Mouse (Mus musculus): ENCODE measurements around the gene Nyap1. TPM values are rescaled to one million over a fixed set of nuclear protein-coding genes. Genes with fewer than 3 reads are reported as not detected.

The Nyap1 gene
- polyA plus RNA-seq (2014; fragmentation: Nextera tagmentation; extraction: Ambion mirVana), result 0.47 and 1.0 TPM in 2 replicates

DNA sequence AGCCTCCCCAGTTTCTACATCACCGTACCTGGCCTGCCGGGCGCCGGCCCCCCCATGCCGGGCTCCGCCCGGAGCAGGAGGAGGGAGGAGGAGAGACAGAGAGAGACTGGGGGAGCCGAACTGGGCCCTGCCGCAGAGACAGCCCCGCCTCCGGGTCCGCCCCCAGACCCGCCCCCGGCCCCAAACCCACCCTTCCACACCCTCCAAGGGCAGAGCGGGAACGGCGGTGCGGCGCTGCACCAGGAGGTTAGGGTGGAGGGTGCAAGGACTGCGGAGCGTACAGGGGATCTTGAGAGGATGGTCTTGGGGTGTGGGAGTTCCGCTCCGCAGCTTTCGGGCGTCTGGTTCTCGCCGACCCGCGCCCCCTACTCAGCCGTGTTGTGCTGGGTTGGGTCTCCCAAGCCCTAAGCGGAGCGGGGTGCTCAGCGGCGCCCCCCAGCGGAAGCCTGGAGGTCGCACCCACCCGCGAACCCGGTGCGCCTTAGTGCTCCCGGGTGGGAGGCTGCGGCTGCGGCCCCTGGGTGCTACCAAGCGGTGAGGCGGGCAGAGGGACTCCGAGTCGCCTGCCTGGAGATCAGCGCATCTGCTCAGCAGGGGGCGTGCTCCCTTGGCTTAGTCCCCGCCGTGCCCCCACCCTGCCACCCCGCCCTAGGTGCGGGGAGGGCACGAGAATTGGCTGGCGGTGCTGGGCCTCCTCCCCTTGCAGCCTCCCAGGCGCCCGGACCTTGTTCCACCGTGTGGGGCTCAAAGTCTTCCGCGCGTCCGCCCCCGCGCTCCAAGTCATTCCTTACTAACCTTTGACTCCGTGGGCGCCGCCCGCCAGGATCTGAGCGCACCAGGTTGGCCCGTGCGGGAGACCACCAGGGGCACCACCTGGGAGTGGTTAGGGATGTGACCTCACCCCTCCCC lies at the start of gene Nyap1:
Nyap1 (minus strand) TSS at position 585 of the 909 bp plus-strand sequence.
- H3K9ac ChIP-seq (ENCODE audit: low read depth, low read length), result peak within 1 kb of the TSS; percentile 77
- H3K9me3 ChIP-seq (replicated peaks; ENCODE audit: control insufficient read depth, low read length), result no peaks in the 10 kb centered on the region
- H3K27ac ChIP-seq (ENCODE audit: low read depth, low read length), result peak within 1 kb of the TSS; percentile 66
- no peaks in the 10 kb centered on the region for H3K27me3 ChIP-seq (ENCODE audit: control insufficient read depth, insufficient read depth, low read length)
- WGBS (ENCODE audit: insufficient replicate concordance), result under 1% methylated on average over 65 of the region's 71 CpGs
- H3K36me3 ChIP-seq (ENCODE audit: control insufficient read depth, insufficient read depth, low read length), result no peaks in the 10 kb centered on the region
- ATAC-seq (replicated peaks; ENCODE audit: insufficient number of reproducible peaks, low FRiP score, low TSS enrichment), result peak; percentile 74
- peak within 1 kb of the TSS; percentile 69 for H3K4me3 ChIP-seq (ENCODE audit: low read depth, low read length)
- H3K4me1 ChIP-seq (ENCODE audit: control insufficient read depth, insufficient read depth, low read length), result peaks cover 17% of the 10 kb centered on the region
- H3K4me2 ChIP-seq, result peak within 1 kb of the TSS; percentile 95

DNA sequence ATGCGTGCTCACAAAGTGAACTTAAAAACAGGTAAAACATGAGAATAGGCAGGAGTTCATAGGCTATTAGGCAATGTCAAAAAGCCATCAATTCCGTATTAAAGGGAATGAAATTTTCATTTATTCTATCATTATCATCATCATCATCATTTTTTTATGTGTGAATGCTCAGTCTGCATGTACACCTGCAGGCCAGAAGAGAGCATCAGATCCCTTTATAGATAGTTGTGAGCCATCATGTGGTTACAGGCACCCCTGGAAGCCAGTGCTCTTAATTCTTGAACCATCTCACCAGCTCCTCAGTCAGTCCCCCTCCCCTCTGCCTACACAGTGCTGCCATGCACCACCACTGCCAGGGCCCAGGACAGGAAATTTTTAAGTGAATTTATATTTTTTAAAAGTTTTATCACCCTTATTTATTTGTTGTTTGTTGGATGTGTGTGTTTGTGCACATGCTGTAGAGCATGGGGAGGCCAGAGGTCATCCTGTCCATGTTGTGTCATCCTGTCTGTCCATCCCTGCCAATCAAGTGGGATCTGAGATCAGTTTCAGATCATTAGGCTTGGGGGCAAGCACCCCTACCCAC lies 47.6 kb upstream of the Nyap1 start:
- Histone ChIP-seq H3K4me1 (ENCODE audit: control insufficient read depth, insufficient read depth, low read length) (peaks cover 16% of the 10 kb centered on the region), H3K4me2 (no peak overlapping the region), H3K9me3 (replicated peaks; ENCODE audit: control insufficient read depth, low read length) (no peaks in the 10 kb centered on the region), H3K27ac (ENCODE audit: low read depth, low read length) (no peak overlapping the region), H3K4me3 (ENCODE audit: low read depth, low read length) (no peak overlapping the region), H3K36me3 (ENCODE audit: control insufficient read depth, insufficient read depth, low read length) (peaks cover 5% of the 10 kb centered on the region; the same call in 1 of the 2 replicates), H3K9ac (ENCODE audit: low read depth, low read length) (no peak overlapping the region), H3K27me3 (ENCODE audit: control insufficient read depth, insufficient read depth, low read length) (no peaks in the 10 kb centered on the region; the same call in 1 of the 2 replicates)
- WGBS (ENCODE audit: insufficient replicate concordance), result 85% methylated on average over 2 of the region's 2 CpGs
- no peak for ATAC-seq (replicated peaks; ENCODE audit: insufficient number of reproducible peaks, low FRiP score, low TSS enrichment)

DNA sequence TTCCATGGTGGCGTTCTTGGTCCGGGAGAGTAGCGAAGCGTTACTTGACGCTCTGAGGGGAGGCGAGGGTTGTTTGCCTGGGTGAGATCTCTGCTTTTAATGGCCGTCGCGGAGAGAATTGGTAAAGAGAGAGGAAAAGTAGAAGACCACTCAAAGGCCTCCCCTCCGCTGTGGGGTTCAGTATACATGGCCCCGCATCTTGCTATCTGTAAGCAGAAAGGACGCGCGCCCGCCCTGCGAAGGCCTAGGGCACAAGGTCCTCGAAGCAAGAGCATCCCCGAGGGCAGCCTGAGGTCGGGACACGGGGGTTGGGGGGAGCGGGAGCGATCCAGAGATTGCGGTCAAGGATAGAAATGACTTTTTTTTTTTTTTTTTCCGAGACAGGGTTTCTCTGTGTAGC lies 46.8 kb upstream of the Nyap1 start:
- H3K27me3 ChIP-seq (ENCODE audit: control insufficient read depth, insufficient read depth, low read length), result no peaks in the 10 kb centered on the region; the same call in 1 of the 2 replicates
- H3K9me3 ChIP-seq (replicated peaks; ENCODE audit: control insufficient read depth, low read length), result no peaks in the 10 kb centered on the region
- peaks cover 5% of the 10 kb centered on the region; the same call in 1 of the 2 replicates for H3K36me3 ChIP-seq (ENCODE audit: control insufficient read depth, insufficient read depth, low read length)
- no peak overlapping the region for H3K27ac ChIP-seq (ENCODE audit: low read depth, low read length)
- ATAC-seq (replicated peaks; ENCODE audit: insufficient number of reproducible peaks, low FRiP score, low TSS enrichment), result no peak
- H3K9ac ChIP-seq (ENCODE audit: low read depth, low read length), result peak overlapping the region; percentile 28; the same call in 1 of the 2 replicates
- WGBS (ENCODE audit: insufficient replicate concordance), result 62% methylated on average over 24 of the region's 24 CpGs
- peak overlapping the region; percentile 88 for H3K4me3 ChIP-seq (ENCODE audit: low read depth, low read length)
- peaks cover 25% of the 10 kb centered on the region for H3K4me1 ChIP-seq (ENCODE audit: control insufficient read depth, insufficient read depth, low read length)
- H3K4me2 ChIP-seq, result peak overlapping the region; percentile 92

DNA sequence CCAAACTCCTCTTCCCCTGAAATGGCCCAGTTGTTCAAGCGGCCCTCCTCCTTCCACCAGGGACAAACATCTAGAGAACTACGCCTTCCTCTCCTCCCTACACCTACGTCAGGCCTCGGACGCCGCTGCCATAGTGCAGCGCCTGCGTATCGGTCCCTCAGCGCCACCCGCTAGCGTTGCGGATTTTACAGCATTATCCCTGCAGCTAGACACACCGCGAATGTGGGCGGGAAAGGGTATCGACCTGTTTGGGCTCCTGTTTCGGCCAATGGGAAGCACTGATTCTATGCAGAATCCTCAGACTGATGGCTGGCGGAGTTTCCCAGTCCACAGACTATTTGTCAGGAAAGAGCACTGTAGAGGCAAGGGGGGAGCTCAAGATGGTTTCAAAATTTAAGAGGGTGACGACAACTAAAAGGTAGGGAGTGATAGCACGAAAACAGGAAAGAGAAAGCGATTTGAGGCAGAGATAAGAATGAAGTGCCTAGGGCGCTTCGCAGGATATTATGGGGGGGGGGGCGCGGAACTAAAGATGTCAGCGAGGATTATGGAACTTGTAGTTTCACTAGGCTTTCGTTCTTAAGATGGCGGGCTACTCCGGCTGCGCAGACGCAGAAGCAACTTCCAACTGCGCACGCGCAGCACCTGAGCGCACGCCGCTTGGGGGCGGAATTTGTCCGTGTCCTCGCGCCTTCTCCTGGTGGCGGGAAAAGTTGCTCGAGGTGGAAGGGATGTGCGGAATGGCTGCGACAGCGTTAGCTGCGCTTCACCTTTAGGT lies 45.9 kb upstream of the Nyap1 start, which contains the start of the genes Mepce and Zcwpw1:
Mepce (minus strand) TSS at position 505 of the 778 bp plus-strand sequence.
Zcwpw1 (plus strand) TSS at position 648 of the 778 bp plus-strand sequence.
- H3K9ac ChIP-seq (ENCODE audit: low read depth, low read length), result peak within 1 kb of the TSS; percentile 97
- no peaks in the 10 kb centered on the region; the same call in 1 of the 2 replicates for H3K27me3 ChIP-seq (ENCODE audit: control insufficient read depth, insufficient read depth, low read length)
- H3K4me3 ChIP-seq (ENCODE audit: low read depth, low read length), result peak within 1 kb of the TSS; percentile 88
- peak within 1 kb of the TSS; percentile 100 for H3K27ac ChIP-seq (ENCODE audit: low read depth, low read length)
- H3K4me1 ChIP-seq (ENCODE audit: control insufficient read depth, insufficient read depth, low read length), result peaks cover 29% of the 10 kb centered on the region
- peak; percentile 52 for ATAC-seq (replicated peaks; ENCODE audit: insufficient number of reproducible peaks, low FRiP score, low TSS enrichment)
- under 1% methylated on average over 47 of the region's 48 CpGs for WGBS (ENCODE audit: insufficient replicate concordance)
- H3K9me3 ChIP-seq (replicated peaks; ENCODE audit: control insufficient read depth, low read length), result no peaks in the 10 kb centered on the region
- peaks cover 13% of the 10 kb centered on the region for H3K36me3 ChIP-seq (ENCODE audit: control insufficient read depth, insufficient read depth, low read length)
- H3K4me2 ChIP-seq, result peak within 1 kb of the TSS; percentile 92

DNA sequence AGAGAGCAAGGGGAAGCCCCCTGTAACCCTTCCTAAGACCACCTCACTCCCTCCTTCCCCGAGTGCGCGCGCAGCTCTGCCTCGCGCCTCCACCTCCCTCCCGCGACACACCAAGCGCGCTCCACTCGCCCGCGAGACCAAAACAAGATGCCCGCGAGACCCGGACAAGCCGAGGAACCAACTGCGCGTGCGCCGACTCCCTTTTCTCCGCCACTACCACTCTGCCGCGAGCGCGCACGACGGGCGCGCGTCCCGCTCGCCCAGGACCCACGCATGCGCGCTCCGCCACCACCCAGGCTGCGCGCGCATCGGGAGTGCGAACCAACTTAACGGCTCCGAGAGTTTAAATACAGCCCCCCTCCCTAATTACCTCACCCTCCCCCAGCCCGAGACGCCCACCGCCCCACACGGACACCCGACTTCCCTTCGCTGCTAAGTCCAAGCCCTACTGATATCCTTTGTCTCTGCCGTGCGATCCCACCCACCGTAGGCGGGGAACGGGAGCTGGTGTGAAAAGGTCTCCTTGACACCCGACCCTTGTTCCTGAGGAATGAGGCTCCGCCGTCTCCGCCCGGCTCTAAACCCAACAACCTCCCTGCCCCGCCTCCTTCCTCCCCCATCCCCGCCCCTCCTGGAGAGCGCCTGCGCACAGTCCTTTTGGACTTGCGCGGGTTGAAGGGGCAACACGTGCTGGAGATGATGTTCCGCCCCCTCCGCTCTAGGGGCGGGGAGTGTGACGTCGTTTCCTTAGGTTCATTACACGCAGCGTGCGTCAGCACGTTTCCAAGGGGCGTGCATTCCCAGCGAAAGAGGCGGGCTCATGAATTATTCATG lies 44.9 kb upstream of the Nyap1 start:
- WGBS (ENCODE audit: insufficient replicate concordance), result under 1% methylated on average over 79 of the region's 79 CpGs
- peak overlapping the region; percentile 92 for H3K4me2 ChIP-seq
- H3K9me3 ChIP-seq (replicated peaks; ENCODE audit: control insufficient read depth, low read length), result no peaks in the 10 kb centered on the region
- H3K4me1 ChIP-seq (ENCODE audit: control insufficient read depth, insufficient read depth, low read length), result peaks cover 29% of the 10 kb centered on the region
- no peaks in the 10 kb centered on the region; the same call in 1 of the 2 replicates for H3K27me3 ChIP-seq (ENCODE audit: control insufficient read depth, insufficient read depth, low read length)
- ATAC-seq (replicated peaks; ENCODE audit: insufficient number of reproducible peaks, low FRiP score, low TSS enrichment), result peak; percentile 92
- peaks cover 22% of the 10 kb centered on the region for H3K36me3 ChIP-seq (ENCODE audit: control insufficient read depth, insufficient read depth, low read length)
- H3K27ac ChIP-seq (ENCODE audit: low read depth, low read length), result peak overlapping the region; percentile 100
- H3K9ac ChIP-seq (ENCODE audit: low read depth, low read length), result peak overlapping the region; percentile 97
- H3K4me3 ChIP-seq (ENCODE audit: low read depth, low read length), result peak overlapping the region; percentile 88

DNA sequence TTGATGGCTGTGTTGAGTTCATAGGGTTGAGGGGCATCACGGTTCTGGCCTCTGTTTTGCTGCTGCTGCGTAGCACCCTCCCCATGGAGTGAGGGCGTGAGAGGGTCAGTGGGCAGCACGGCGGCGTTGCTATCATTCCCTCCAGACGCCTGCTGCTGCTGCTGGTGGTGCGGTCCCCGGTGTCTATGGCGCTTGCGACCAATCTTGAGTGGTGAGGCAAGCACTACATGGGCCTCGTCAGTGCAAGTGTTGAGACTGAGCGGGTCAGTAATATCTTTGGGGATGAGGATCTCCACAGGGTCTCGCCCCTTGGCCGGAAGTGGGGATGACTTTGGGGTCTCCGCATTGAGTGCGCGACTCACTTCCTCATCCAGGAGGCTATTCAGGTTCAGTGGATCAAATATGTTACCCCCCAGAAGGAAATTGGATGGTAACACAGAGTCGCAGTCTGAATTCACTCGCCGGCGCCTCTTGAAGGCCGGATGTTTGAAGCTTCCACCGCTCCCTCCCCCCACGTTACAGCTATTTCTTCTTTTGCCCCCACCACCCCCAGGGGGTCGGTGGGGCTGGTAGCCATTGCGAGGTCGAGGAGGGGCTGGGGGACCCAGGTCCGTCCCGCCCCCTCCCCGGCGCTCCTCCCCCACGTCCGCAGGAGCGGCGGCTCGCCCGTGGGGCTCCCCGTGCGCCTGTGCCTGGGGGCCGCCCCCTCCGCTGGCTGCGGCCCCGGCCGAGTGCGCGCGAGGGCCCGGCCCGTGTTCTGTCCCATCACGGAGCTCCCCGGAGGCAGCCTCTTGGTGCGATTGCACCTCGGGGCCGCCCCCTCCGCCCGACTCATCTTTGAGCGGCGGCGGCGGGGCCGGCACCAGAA lies 44.0 kb upstream of the Nyap1 start:
- H3K4me1 ChIP-seq (ENCODE audit: control insufficient read depth, insufficient read depth, low read length), result peaks cover 29% of the 10 kb centered on the region
- H3K9me3 ChIP-seq (replicated peaks; ENCODE audit: control insufficient read depth, low read length), result no peaks in the 10 kb centered on the region
- peak overlapping the region; percentile 100 for H3K27ac ChIP-seq (ENCODE audit: low read depth, low read length)
- H3K4me2 ChIP-seq, result peak overlapping the region; percentile 92
- H3K27me3 ChIP-seq (ENCODE audit: control insufficient read depth, insufficient read depth, low read length), result no peaks in the 10 kb centered on the region; the same call in 1 of the 2 replicates
- ATAC-seq (replicated peaks; ENCODE audit: insufficient number of reproducible peaks, low FRiP score, low TSS enrichment), result 0 out of 2 replicates have a peak, but pooled peaks have one; percentile 9
- peaks cover 27% of the 10 kb centered on the region for H3K36me3 ChIP-seq (ENCODE audit: control insufficient read depth, insufficient read depth, low read length)
- WGBS (ENCODE audit: insufficient replicate concordance), result 2% methylated on average over 53 of the region's 62 CpGs
- peak overlapping the region; percentile 88 for H3K4me3 ChIP-seq (ENCODE audit: low read depth, low read length)
- H3K9ac ChIP-seq (ENCODE audit: low read depth, low read length), result peak overlapping the region; percentile 97

DNA sequence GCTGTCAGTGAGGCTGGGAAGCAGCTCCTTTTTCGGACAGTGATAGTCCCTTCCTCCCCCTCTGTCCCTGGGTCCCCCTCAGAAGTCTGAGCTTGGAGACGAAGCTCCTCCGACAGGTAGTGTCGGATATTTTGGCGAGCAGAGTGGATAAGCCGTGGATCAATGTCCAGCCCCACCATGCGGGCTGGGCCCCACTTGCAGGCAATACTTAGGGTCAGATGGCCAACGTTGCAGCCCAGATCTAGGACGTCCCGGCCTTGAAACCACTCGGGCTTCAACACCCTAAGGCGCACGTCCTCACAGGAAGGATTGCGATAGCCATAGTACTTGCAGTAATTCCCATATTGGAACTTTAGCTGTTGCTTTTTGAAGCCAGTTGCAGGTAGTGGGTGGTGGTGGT lies 43.1 kb upstream of the Nyap1 start:
- ATAC-seq (replicated peaks; ENCODE audit: insufficient number of reproducible peaks, low FRiP score, low TSS enrichment), result no peak
- H3K27me3 ChIP-seq (ENCODE audit: control insufficient read depth, insufficient read depth, low read length), result no peaks in the 10 kb centered on the region; the same call in 1 of the 2 replicates
- H3K4me2 ChIP-seq, result peak overlapping the region; percentile 92
- WGBS (ENCODE audit: insufficient replicate concordance), result 85% methylated on average over 14 of the region's 14 CpGs
- H3K4me3 ChIP-seq (ENCODE audit: low read depth, low read length), result peak overlapping the region; percentile 88
- H3K9ac ChIP-seq (ENCODE audit: low read depth, low read length), result peak overlapping the region; percentile 97
- H3K9me3 ChIP-seq (replicated peaks; ENCODE audit: control insufficient read depth, low read length), result no peaks in the 10 kb centered on the region
- H3K27ac ChIP-seq (ENCODE audit: low read depth, low read length), result 0 out of 2 replicates have a peak overlapping the region, but pooled peaks have one; percentile 100
- peaks cover 27% of the 10 kb centered on the region for H3K36me3 ChIP-seq (ENCODE audit: control insufficient read depth, insufficient read depth, low read length)
- peaks cover 36% of the 10 kb centered on the region for H3K4me1 ChIP-seq (ENCODE audit: control insufficient read depth, insufficient read depth, low read length)

Data from heart, embryonic 11.5 days (tissue).